1 mouse cellular context compared by ENCODE assay signal in the genomic region with DNA sequence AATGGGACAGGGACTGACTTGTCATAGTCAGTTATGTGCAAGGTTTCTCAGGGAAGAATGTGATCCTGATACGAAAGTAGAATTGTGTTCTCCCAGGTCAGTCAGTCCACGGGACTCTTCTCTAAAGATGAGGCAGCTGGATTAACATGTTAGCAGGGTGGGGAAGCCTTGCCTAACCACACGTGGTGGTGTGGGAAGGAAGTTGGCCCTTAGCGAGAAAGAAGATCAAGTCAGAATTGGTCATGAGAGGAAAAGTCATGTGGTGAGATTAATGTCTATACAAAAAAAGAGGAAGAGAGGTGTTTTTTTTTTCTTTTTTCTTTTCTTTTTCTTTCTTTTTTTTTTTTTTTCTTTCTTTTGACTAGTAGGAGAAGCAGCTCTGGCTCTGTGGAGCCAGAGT.
TF ChIP-seq lines count a peak whose summit lies in the region.

No protein-coding gene starts in this region.

TF ChIP-seq in MEL, 35 proteins besides CTCF, POLR2A, EP300 and RAD21 (continued from another document):
- TF ChIP-seq MAZ (IDR thresholded peaks at IDR 0.05; ENCODE audit: low read depth, low read length): no peak
- no peak for TF ChIP-seq MAFK (IDR thresholded peaks at IDR 0.05; ENCODE audit: borderline replicate concordance, low read depth, low read length)
- TF ChIP-seq TAL1 (IDR thresholded peaks at IDR 0.05; ENCODE audit: low read length): no peak
- no peak for TF ChIP-seq MYB (IDR thresholded peaks at IDR 0.05; ENCODE audit: low read depth, low read length)
- peak; percentile 98 for TF ChIP-seq ZNF384 (IDR thresholded peaks at IDR 0.05; ENCODE audit: low read depth, low read length)
- peak; percentile 45; the same call in 1 of the 2 replicates for TF ChIP-seq ZKSCAN1 (IDR thresholded peaks at IDR 0.05; ENCODE audit: low read depth, low read length)
- no peak for TF ChIP-seq CHD2 (IDR thresholded peaks at IDR 0.05; ENCODE audit: low read length)
- TF ChIP-seq ZC3H11A (IDR thresholded peaks at IDR 0.05; ENCODE audit: low read depth, low read length): no peak
- no peak for TF ChIP-seq ZMIZ1 (IDR thresholded peaks at IDR 0.05; ENCODE audit: low read depth, low read length)
- TF ChIP-seq RCOR1 (IDR thresholded peaks at IDR 0.05; ENCODE audit: low read depth, low read length): 0 out of 2 replicates have a peak, but pooled peaks have one; percentile 54
- TF ChIP-seq POLR2AphosphoS5 (IDR thresholded peaks at IDR 0.05; ENCODE audit: borderline replicate concordance, low read depth, low read length): no peak
- TF ChIP-seq USF1 (IDR thresholded peaks at IDR 0.05; ENCODE audit: low read depth, low read length): peak; percentile 86
- TF ChIP-seq HCFC1 (IDR thresholded peaks at IDR 0.05; ENCODE audit: low read depth, low read length): peak; percentile 58; the same call in 1 of the 2 replicates
- no peak for TF ChIP-seq JUND (IDR thresholded peaks at IDR 0.05; ENCODE audit: low read depth, low read length)
- peak; percentile 96 for TF ChIP-seq MXI1 (IDR thresholded peaks at IDR 0.05; ENCODE audit: low read depth, low read length)
- peak; percentile 96 for TF ChIP-seq MYC (IDR thresholded peaks at IDR 0.05; ENCODE audit: low read depth, low read length)
- no peak for TF ChIP-seq GABPA (IDR thresholded peaks at IDR 0.05; ENCODE audit: low read depth, low read length)
- peak; percentile 59; the same call in 1 of the 2 replicates for TF ChIP-seq TBP (IDR thresholded peaks at IDR 0.05; ENCODE audit: low read depth, low read length)
- TF ChIP-seq KAT2A (conservative IDR thresholded peaks at IDR 0.05; ENCODE audit: low read depth, low read length): no peak
- TF ChIP-seq GATA1 (IDR thresholded peaks at IDR 0.05; ENCODE audit: low read depth, low read length): peak; percentile 2; the same call in 1 of the 2 replicates
- no peak for TF ChIP-seq ELF1 (IDR thresholded peaks at IDR 0.05; ENCODE audit: low read depth, low read length)
- no peak for TF ChIP-seq NELFE (IDR thresholded peaks at IDR 0.05; ENCODE audit: low read depth, low read length)
- TF ChIP-seq MEF2A (IDR thresholded peaks at IDR 0.05; ENCODE audit: extremely low read depth, insufficient replicate concordance, low read depth, low read length, poor library complexity, severe bottlenecking): no peak
